Mouse (Mus musculus): ENCODE data around the gene Pnpla2.

The Pnpla2 gene

DNA sequence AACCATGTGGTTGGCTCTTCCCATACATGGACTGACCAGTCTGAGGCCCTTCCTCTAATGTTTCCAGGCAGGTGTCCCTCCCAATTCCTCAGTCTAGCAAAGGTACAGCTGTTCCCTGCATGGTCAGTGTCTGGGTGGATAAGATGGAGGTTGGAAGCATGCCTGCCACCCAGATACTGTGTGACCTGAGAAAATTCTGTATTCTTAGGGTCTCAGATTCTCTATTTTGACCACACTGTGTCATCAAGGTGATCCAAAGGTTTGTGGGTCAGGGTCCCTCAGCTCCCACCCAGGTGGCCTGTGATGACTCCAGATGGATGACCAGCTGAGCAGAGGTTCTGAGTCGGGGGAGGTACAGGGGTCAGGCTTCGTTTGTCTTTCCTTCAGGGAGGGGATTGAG lies 30.2 kb downstream of the Pnpla2 start:
- no peak for DNase-seq

DNA sequence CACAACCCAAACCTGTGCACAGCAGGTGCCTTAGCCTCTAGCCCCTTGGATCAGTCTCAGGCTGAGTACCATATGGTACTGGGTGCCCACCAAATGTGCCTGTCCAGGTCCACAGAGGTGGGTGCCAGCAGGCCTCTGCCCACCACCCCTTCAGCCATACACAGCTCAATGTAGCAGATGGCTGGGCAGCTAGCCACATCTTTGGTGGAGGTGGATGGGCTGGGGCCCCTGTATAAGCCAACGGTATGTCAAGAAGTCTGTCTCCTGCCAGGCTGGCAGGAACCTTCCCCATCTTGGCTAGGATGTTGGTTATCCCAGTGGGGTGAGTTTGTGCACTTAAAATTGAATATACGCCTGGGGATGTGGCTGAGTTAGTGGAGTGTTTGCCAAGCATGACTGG lies 30.6 kb downstream of the Pnpla2 start:
- DNase-seq, result no peak

DNA sequence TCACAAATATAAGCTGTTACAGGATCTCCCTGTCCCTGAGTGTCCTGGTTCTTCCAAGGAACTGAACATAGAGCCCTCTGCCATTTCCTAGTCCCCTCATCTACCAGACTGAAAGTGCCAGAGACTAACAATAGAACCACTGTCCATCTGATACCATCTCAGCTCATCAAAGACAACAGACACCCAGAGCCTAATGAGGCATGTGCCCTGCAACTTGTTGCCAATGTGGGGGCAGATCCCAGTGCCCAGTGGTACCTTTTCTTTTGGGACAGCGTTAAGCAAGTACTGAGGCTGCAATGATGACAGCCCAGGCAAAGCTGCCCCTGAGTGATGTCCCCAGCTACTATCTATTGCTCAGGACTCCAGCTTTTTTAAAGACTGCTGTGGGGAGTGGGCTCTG lies 31.2 kb downstream of the Pnpla2 start:
- no peak for DNase-seq

DNA sequence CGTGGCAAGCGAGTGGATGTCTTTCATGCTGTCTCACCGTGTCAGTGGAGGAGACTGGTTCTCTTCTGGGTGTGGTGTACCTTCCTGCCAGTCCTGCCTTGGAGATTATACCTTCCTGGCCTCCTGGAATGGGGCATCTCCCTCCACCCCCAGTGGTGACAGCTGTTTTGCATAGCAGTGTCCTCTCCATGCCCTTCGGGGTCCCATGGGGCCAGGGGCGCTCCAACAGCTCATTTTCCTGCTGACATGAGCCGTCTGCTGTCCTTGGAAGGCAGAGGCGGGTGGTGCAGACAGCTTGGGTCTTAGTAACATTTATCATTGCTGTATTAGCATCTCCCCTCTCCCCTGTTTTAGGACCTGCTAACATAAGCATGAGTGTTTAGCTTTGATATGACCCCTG lies 32.1 kb downstream of the Pnpla2 start:
- DNase-seq, result no peak

DNA sequence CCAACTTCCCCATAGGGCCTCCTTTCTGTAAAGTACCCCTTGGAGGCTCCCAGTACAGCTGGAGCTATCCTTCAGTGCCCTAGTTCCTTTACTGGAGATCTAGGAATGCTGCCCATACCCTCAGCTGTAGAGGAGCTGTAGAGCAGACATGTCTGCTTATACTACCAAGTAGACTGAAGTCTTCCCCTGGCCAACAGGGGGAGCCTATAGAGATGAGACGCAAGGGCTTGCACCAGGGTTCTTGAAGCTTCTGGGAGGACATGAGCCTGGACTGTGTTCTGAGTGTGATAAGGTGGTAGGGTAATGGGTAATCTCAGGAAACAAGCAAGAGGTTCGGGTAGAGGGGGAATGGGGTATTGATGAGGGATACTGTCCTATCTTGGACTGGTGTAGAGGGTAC lies 36.2 kb downstream of the Pnpla2 start:
- peak; percentile 57 for DNase-seq

DNA sequence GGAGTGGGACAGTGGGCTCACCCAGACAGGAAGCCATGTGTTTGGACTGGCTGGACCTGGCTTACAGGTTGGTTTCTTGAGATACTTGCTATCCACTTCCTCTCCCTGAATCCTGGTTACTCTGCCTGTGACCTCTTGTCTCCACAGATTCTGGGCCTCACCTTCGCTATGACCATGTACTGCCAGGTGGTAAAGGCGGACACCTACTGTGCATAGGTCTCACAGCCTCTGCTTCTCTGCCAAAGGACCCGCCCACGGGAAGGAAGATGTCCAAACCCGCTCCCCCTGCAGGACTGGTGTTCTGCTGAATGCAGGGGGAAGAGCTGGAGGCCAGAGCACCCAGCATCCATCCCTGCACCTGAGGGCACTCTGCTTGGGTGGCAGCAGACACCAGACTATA lies 37.7 kb downstream of the Pnpla2 start:
- no peak for DNase-seq

DNA sequence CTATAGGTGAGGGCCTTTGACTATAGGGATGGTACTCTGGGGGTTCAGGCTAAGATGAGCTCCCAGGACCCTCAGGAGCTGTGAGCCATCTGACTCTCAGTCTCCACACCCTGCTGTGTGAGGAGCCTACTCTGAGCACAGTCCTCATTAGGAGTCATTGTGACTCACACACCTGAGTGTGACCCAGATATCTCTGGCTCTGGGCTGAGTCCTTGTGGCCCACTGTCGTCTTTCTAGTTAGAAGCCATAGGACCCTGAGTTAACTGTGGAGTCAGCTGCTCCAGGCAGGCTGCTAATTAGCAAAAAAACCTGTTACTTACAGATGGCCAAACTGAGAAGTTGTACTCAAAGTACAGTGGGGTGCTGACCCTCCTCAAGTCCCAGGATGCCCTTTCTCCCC lies 38.7 kb downstream of the Pnpla2 start:
- no peak for DNase-seq

DNA sequence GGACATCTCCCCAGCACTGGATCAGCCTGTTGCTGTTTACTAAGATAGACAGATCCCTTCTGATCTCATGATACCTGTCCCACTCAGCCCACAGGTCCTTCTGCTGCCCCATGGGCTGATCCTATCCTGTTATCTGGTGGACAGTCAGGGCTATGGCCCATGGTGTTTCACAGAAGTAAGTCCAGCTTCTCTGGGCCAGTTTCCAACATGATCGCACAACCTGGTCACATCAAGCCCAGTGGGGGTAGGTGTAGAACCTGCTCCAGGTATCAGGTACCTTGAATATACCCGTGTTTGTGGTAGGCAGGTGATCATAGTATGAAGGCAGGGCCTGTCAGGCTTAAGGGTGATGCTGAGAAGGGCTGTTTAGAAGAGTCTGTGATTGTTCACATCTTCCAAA lies 40.4 kb downstream of the Pnpla2 start:
- DNase-seq, result no peak

DNA sequence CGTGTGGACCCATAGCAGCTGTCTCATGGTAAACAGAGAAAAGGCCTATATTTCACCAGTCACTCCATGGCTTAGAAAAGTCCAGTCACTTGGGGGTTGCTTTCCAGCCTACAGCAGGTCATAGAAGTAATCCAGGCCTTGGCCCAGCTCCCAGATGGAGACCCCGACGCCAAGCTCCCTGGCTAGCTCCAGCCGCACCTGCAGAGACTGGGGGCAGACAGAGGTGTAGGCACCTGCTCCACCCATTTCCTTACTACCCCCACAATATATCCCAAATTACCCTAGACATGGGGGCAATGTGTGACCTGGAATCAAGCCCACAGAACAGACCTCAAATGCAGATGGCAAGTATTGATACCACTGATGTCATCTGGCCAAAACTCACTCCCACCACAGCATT lies 40.9 kb downstream of the Pnpla2 start:
- no peak for DNase-seq

DNA sequence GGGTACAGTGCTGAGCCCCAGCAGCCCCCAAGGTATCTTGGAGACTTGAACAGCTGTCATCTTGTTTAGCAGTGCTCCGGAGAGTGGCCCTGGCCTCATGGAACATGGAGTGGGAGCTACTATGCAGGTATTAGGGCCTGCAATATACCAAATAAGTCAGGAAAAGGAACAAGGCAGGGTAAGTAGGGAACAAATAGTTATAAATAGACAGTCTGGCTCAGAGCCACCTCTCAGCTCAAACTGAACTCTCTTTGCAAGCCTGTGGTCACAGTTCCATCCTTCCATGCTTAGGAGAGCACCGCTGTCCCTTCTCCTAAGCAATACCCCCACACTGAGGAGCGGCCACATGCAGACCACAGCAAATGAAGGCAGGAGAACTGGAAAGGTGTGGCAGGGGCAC lies 42.6 kb downstream of the Pnpla2 start:
- DNase-seq, result no peak

DNA sequence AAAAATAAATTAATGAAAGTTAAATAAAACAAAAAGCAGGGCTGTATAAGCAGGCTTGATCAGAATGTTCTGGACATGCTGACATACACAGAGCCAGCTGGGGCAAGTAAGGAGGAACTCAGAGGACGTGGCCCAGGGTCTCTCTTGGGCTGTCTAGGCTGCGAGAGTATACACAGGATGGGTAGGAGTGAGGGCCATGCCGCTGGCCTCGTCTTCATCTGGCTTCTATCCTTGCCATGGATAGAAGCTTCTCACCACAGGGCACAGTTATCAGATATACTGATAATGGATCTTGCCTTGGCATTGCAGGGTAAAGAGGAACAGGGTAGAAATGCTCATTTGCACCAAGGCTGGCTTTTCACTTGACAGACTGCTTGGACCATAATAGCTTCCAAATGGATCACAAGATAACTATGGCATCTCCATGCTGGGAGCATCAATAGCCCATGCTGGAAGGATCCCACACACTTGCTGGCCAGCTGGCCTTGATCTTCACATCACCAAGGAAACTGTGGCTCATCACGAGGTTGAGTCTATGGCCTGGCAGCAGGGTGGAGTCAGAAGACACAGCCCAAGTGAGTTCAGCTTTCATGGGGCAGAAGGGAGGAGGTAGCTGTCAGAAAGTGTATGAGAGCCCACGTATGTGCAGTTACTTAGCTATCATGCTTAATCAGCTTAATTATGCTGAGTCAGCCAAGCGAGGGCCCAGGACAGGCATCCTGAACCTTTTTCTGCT lies 47.0 kb downstream of the Pnpla2 start:
- DNase-seq, result no peak

DNA sequence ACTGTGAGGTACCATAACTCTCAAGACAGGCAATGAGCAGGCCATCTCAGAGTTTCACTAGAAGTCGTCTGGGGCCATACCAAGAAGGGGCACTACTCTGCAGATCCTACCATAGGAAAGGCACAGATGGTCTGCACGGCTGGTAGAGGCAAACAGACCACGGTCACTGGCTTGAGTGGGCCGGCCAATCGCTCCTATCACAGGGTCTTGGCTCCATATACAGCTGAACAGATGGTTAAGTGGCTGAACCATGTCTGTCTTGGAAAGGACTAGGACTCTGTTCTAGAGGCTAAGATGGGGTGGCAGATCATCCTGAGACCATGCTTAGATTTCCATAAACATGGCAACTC lies 47.5 kb downstream of the Pnpla2 start:
- no peak for DNase-seq

DNA sequence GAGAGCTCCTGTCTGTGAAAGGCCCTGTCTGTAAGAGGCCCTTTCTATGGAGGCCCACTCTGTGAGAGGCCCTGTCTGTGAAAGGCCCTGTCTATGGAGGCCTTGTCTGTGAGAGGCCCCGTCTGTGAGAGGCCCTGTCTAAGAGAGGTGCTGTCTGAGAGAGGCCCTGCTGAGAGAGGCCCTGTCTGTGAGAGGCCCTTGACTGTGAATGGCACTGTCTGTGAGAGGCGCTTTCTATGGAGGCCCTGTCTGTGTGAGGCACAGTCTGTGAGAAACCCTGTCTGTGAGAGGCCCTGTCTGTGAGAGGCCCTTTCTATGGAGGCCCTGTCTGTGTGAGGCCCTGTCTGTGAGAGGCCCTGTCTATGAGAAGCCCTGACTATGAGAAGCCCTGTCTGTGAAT lies 51.3 kb downstream of the Pnpla2 start:
- DNase-seq, result no peak

DNA sequence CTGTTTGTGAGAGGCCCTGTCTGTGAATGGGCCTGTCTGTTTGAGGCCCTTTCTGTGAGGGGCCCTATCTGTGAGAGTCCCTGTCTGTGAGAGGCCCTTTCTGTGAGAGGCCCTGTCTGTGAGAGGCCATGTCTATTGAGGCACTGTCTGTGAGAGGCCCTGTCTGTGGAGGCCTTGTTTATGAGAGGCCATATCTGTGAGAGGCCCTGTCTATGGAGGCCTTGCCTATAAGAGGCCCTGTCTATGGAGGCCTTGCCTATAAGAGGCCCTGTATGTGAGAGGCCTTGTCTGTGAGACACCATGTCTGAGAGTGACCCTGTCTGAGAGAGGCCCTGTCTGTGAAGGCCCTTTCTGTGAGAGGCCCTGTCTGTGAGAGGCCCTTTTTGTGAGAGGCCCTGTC lies 53.2 kb downstream of the Pnpla2 start:
- DNase-seq, result no peak

DNA sequence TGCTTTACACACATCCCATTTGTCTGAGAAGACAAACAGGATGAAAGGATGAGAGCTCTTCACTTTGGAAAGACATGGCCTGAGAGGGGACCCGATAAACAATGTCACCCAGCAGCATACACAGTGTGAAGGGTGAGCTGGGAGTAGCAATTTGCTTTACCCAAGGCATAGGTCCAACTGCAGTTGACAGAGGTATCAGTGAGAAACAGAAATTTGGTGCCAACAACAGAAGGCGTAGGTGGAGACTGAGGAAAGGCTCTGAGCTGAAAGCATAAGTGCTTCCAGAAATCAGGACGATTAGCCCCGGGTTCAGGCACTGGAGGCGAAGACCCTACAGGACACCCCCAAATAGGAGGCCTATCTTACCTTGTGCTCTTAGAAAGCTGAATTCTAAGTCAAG lies 55.2 kb downstream of the Pnpla2 start:
- no peak for DNase-seq

All from thymus, postnatal 4 days (tissue).